Mouse (Mus musculus) hindbrain, embryonic 10.5 days (tissue): Measurements from ENCODE around the gene Kctd5. TPM values are rescaled to one million over a fixed set of nuclear protein-coding genes. Genes with fewer than 3 reads are reported as not detected.

Experiments used
- DNase-seq: peaks from one replicate; pipeline ENCODE4 v3.0.0-alpha.2; 2017; ENCODE audit warnings: low spot score
- H3K27ac ChIP-seq: fragments of 300-500 bp; sonication (generic); 2 replicates; pipeline ENCODE4 v1.5.1; 2016; ENCODE audit warnings: mild to moderate bottlenecking, moderate library complexity
- H3K27me3 ChIP-seq: fragments of 300-500 bp; sonication (generic); 2 replicates; pipeline ENCODE4 v1.6.1; 2016; ENCODE audit warnings: mild to moderate bottlenecking; ENCODE audit not compliant: poor library complexity, insufficient read depth, severe bottlenecking
- H3K36me3 ChIP-seq: fragments of 300-500 bp; sonication (generic); 2 replicates; pipeline ENCODE4 v1.6.1; 2016; ENCODE audit warnings: mild to moderate bottlenecking, moderate library complexity
- H3K4me1 ChIP-seq: fragments of 300-500 bp; sonication (generic); replicated peaks from 2 replicates; pipeline ENCODE4 v1.6.1; 2016; ENCODE audit warnings: mild to moderate bottlenecking
- H3K4me3 ChIP-seq: fragments of 300-500 bp; sonication (generic); 2 replicates; pipeline ENCODE4 v1.5.1; 2016; ENCODE audit warnings: mild to moderate bottlenecking, moderate library complexity
- H3K9me3 ChIP-seq: fragments of 300-500 bp; sonication (generic); 2 replicates; pipeline ENCODE4 v1.6.1; 2016; ENCODE audit warnings: mild to moderate bottlenecking, moderate library complexity
- WGBS: fragments of 180-500 bp; shearing (Covaris S2); methylation state at CpG from one replicate; pipeline ENCODE4 v1.1.7; 2016; 5-methylcytosine and 5-hydroxymethylcytosine counted together
- polyA plus RNA-seq: library from polyadenylated mRNA; unstranded; fragments of >200 nt; fragmentation: Nextera tagmentation; extraction: Ambion mirVana; gene quantifications from 2 replicates; pipeline ENCODE4 v1.2.1, GENCODE M21; 2016

Gene Kctd5
- polyA plus RNA-seq, 1 experiment from 2014 or later: 90.8 TPM

DNA sequence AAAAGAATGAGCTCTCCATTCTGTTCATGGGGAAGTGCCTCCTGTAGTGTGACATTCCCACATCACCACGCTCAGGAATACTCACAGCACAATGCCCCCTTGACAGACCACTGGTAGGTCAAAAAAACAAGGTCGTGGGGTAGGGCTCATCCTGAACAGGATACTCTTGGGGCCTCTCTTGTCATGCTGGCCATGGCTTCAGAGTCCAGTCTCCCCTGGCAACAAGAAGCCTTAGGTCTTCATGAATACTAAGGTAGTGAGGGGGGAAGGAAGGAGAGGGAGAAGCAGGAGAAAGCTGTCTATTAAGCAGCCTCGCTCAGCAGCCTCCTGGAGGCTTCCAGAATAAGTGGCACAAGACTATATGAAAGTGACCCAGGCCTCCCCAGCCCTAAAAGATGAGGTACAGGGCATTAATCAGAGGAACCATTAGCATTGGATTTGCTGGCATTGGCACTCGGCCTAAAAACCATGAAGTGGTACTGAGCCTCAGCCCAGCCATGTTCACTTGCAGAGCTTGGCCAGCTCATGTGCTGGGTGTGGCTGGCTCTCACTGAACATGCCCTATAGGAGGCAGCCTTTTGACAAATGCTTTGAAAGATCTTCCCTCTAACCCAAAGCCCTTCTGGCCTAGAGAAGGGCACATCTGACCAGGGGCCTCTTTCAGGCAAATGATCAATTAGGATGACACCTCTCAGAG is 10.7 kb downstream of the Kctd5 start:
- DNase-seq: no peak
- 78% methylated on average over 4 of the region's 4 CpGs for WGBS
- Histone ChIP-seq H3K4me3 (no peak overlapping the region), H3K27me3 (no peaks in the 10 kb centered on the region), H3K36me3 (peaks cover 85% of the 10 kb centered on the region), H3K9me3 (no peaks in the 10 kb centered on the region), H3K27ac (no peak overlapping the region), H3K4me1 (no peaks in the 10 kb centered on the region)

DNA sequence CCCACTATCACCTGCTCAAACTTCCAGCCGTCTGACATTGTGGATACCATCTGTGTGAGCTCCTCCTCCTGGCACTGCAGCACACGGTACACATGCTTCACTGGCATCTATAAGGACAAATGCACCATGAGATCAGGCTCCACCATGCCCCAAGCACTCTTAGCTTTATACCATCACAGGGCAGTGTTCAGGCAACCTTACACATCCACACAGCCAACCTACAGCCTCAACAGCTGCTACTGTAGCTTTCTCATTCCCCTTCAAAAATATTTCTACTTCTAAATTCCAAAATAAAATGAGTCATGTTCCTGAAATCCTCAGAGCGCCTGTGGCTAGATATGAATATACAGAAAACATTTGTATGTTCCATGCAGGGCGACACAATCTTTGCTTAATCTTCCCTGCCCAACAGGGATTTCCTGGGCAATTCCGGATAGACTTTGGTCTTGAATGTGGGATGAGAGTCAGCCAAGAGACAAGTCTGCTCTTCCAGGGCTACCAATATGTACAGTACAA is 15.5 kb downstream of the Kctd5 start:
- Histone ChIP-seq H3K4me1 (no peaks in the 10 kb centered on the region), H3K4me3 (no peak overlapping the region), H3K36me3 (peaks cover 93% of the 10 kb centered on the region), H3K27me3 (no peaks in the 10 kb centered on the region), H3K9me3 (no peaks in the 10 kb centered on the region), H3K27ac (no peak overlapping the region)
- 94% methylated on average over 5 of the region's 5 CpGs for WGBS
- DNase-seq: no peak

DNA sequence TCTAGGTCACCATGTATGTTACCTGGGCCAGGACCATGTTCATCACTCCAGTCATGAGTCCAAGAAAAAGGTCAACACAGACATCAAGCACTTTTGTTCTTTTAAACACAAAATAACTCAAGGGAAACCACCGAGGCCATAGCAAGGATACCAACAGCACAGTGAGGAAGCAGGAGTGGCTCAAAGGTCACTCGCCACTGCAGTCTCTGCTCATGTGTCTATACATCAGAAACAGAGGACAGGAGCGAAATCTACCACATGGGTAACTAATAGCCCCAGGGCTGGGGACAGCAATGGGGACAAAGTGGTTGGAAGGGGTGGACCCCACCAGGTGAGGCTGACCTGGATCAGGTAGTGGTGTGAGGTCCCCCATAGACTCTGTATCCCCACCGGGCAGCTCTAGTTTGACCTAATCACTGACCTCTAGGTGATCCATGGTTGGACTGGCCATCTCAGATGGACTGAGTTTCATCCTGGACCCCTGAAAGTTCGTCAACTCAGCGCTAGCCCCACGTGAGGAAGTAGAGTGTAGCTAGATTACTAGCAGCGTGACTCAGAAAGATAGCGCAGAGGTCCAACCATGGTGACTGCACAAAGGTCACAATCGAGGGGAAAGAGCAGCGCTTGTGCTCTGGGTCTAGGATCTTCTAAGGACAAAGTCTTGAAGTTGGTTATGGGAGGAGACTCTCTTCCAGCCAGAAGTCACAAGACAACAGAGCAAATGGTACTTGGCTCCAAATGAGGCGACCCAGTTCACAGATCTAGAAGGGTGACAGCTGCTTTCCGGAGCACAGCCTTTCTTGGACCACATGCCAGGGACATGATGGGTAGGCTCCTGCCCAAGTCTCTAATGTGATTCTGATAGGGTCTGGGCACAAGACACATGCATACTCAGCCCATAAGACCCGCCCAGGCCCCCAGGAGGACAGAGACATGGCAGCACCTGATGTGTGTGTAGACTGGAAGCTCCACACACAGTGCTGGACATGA is 16.4 kb downstream of the Kctd5 start:
- Histone ChIP-seq H3K9me3 (no peaks in the 10 kb centered on the region), H3K27me3 (no peaks in the 10 kb centered on the region), H3K27ac (no peak overlapping the region), H3K4me1 (no peaks in the 10 kb centered on the region), H3K4me3 (no peak overlapping the region), H3K36me3 (peaks cover 95% of the 10 kb centered on the region)
- 94% methylated on average over 14 of the region's 14 CpGs for WGBS
- DNase-seq: no peak

DNA sequence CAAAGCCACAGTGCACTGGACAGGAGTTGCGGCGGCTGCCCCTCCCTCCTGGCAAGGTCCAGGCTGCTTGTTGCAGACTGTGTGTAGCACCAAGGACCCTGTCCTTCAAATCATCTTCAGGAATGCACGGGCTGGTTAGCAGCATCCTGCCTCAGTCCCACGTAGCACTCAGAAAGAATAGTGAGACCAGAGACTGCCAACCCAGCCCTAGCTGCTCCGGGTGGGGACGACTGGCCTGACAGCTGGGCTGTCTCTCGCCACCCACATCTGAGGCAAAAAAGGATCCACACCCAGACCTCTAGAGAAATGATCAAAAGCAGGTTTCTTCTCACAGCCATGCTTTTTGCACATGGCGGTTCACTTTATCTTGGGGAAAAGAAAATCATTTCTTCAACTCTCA is 24.3 kb downstream of the Kctd5 start:
- Histone ChIP-seq H3K4me3 (no peak overlapping the region), H3K36me3 (peaks cover 77% of the 10 kb centered on the region), H3K4me1 (no peaks in the 10 kb centered on the region), H3K9me3 (no peaks in the 10 kb centered on the region), H3K27ac (no peak overlapping the region), H3K27me3 (no peaks in the 10 kb centered on the region)
- WGBS: 93% methylated on average over 8 of the region's 8 CpGs
- DNase-seq: no peak

DNA sequence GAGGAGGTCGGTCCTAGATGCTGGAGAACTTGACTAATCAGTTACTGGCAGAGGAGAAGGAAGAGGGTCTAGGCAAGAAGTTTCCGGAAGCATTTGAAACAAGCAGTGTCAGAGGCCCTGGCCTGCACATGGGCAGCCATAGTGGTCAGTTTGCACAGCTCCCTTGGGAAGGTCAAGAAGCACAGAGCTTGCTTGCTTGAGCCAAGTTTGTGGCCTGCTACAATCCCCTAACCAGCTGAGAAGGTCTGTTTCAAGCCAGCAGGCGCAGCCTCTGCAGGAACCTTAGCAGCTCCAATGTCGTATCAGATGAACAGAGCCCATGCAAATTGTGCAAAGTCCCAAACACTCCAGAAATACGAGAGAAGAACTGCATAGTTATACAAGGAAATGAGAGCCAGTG is 25.2 kb downstream of the Kctd5 start:
- H3K27ac ChIP-seq: no peak overlapping the region
- no peak for DNase-seq
- no peaks in the 10 kb centered on the region for H3K27me3 ChIP-seq
- no peaks in the 10 kb centered on the region for H3K4me1 ChIP-seq
- H3K36me3 ChIP-seq: peaks cover 67% of the 10 kb centered on the region
- H3K9me3 ChIP-seq: no peaks in the 10 kb centered on the region
- WGBS: 89% methylated on average over 5 of the region's 5 CpGs
- no peak overlapping the region for H3K4me3 ChIP-seq

DNA sequence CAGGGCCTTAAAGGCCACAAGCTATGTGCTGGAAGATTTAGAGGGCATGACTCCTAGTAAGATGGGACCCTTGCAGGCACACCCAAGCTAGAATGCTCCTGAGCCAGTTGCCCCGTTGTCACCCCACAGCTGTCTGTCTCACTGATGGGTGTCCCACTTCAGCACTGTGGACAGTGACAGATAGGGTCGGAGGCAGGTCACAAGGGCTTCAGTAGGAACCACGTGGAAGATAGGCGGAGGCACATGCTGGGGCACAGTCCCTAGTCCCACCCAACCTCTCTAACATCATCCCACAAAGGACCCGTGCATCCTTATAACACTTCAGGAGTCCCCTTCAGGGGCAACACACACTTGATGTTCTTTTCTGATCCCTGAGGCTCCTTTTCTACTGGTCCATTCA is 27.3 kb downstream of the Kctd5 start:
- DNase-seq: no peak
- no peaks in the 10 kb centered on the region for H3K27me3 ChIP-seq
- H3K4me3 ChIP-seq: no peak overlapping the region
- H3K4me1 ChIP-seq: no peaks in the 10 kb centered on the region
- no peaks in the 10 kb centered on the region for H3K9me3 ChIP-seq
- peaks cover 48% of the 10 kb centered on the region for H3K36me3 ChIP-seq
- no peak overlapping the region for H3K27ac ChIP-seq
- WGBS: 40% methylated on average over 5 of the region's 5 CpGs

DNA sequence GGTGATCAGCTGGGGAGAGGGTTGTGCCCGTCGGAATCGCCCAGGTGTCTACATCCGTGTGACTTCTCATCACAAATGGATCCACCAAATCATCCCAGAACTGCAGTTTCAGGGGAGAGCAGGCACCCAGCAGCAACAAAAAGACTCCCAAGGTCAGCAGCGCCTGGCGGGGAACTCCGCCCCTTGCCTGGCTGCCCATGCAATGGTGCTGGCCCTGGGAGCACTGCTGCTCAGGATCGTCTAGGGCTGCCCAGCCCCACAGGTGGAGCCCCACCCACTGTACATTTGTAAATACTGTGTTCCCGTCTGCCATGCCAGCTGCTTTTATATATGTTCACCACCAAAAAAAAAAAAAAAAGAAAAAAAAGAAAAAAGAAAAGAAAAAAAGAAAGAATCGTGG is 27.7 kb downstream of the Kctd5 start:
- no peaks in the 10 kb centered on the region for H3K9me3 ChIP-seq
- H3K27me3 ChIP-seq: no peaks in the 10 kb centered on the region
- 78% methylated on average over 10 of the region's 10 CpGs for WGBS
- no peak overlapping the region for H3K4me3 ChIP-seq
- no peak overlapping the region for H3K27ac ChIP-seq
- peaks cover 44% of the 10 kb centered on the region for H3K36me3 ChIP-seq
- DNase-seq: no peak
- no peaks in the 10 kb centered on the region for H3K4me1 ChIP-seq

DNA sequence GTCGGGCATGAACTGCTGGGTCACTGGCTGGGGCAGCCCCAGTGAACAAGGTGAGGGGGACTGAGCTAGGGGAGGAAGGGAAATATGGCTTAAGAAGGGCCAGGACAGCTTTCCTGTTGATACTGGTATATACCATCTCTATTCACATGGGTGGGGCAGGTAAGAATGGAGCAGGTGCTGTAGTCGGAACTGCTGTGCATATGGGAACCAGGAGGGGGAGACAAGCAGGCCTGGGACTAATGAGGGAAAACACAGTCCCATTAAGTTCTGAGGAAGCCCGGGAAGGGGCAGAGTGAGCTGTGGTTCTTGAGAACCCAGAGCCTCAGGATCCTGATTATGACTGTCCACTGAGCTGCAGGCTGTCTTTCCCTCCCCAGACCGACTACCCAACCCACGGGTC is 28.8 kb downstream of the Kctd5 start:
- Histone ChIP-seq H3K4me1 (no peaks in the 10 kb centered on the region), H3K27me3 (no peaks in the 10 kb centered on the region), H3K27ac (no peak overlapping the region), H3K36me3 (peaks cover 33% of the 10 kb centered on the region), H3K9me3 (no peaks in the 10 kb centered on the region), H3K4me3 (no peak overlapping the region)
- DNase-seq: no peak
- 74% methylated on average over 5 of the region's 5 CpGs for WGBS

DNA sequence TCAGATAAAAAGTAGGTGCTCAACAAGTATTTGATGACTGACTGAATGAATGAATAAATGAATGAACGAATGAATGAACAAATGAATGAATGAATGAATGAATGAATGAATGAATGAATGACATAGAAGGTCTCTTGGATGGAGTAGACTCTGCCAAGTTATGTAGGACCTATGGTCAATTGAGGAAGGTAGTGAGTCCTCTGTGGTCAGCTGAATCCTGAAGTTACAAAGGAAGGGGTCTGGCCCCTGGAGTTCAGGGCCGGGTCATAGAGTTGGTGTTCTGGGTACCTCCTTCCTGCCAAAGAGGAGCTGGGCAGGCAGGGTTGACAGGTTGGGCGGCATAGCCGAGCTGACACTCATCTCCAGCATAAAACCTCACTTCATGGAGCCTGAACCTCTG is 35.4 kb downstream of the Kctd5 start, which contains the start of gene Prss27:
TSS of gene Prss27 (plus strand) at position 301 of the 400 bp plus-strand sequence.
- 80% methylated on average over 4 of the region's 4 CpGs for WGBS

DNA sequence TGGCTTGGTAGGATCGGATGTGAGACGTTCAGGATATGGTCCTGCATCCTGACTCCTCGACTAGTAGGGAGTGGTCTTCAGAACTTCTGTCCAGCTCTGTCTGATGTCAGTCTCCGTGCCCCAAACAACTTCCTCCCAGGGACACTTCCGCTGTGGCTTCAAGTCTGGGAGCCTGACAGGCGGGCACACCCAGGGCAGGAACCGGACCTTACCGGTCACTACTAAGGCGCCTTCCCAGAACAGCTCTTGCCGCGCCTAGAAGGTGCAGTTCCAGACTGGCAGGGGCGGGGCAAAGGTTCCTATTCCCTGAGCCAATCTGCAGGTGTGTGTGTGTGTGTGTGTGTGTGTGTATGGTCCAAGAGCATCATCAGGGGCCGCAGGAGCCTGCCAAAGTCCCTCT is 35.9 kb downstream of the Kctd5 start:
- WGBS: 82% methylated on average over 13 of the region's 13 CpGs
- Histone ChIP-seq H3K4me1 (no peaks in the 10 kb centered on the region), H3K27me3 (no peaks in the 10 kb centered on the region), H3K9me3 (no peaks in the 10 kb centered on the region), H3K4me3 (no peak overlapping the region), H3K36me3 (no peaks in the 10 kb centered on the region), H3K27ac (no peak overlapping the region)
- no peak for DNase-seq

More for the DNA sequence above, 35.4 kb downstream of the Kctd5 start, which contains the start of gene Prss27:
- DNase-seq: no peak
- H3K36me3 ChIP-seq: no peaks in the 10 kb centered on the region
- H3K4me1 ChIP-seq: no peaks in the 10 kb centered on the region
- no peak within 1 kb of the TSS for H3K27ac ChIP-seq
- no peak within 1 kb of the TSS for H3K4me3 ChIP-seq
- H3K9me3 ChIP-seq: no peaks in the 10 kb centered on the region
- H3K27me3 ChIP-seq: no peaks in the 10 kb centered on the region

DNA sequence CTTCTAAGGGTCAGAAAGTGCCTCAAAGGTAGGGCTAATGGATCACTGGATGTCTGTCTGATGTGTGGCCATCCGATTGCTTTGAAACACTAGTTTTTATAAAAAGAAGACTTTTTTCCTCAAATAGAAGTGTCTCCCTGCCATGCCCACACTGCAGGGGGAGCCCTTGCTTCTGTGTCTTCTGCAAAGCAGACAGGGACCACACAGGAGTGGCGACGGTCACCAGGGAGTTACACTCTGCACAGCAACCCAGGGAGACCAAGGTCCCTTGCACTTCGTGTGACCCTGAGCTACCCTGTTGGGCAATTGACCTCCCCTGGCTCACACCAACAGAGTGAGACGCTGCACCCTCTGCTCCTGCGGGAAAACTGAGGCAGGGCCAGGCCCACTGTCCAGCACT is 36.3 kb downstream of the Kctd5 start:
- H3K36me3 ChIP-seq: no peaks in the 10 kb centered on the region
- DNase-seq: no peak

DNA sequence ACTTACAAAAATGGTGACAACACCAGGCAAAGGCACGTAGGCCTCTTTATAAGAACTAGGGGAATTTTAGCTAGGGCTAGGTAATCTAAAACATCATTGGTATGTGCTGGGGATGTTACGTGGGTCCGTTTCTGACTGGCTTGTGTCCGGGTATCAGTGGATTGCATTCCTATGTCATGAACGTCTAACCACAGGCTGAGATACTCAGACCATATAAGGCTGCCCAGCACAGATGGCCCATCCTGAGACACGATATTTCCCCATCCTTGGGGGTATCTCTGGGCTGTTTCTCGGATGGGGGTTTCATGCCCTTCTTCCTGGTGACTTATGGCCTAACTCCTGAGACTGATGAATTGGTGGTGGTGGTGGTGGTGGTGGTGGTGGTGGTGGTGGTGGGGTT is 38.2 kb downstream of the Kctd5 start:
- 83% methylated on average over 7 of the region's 7 CpGs for WGBS
- no peak overlapping the region for H3K4me3 ChIP-seq
- no peak for DNase-seq
- H3K27me3 ChIP-seq: no peaks in the 10 kb centered on the region
- H3K9me3 ChIP-seq: no peaks in the 10 kb centered on the region
- H3K4me1 ChIP-seq: no peaks in the 10 kb centered on the region
- H3K36me3 ChIP-seq: no peaks in the 10 kb centered on the region
- H3K27ac ChIP-seq: no peak overlapping the region

More for the DNA sequence above, 36.3 kb downstream of the Kctd5 start:
- WGBS: 79% methylated on average over 6 of the region's 6 CpGs
- Histone ChIP-seq H3K4me3 (no peak overlapping the region), H3K27ac (no peak overlapping the region), H3K9me3 (no peaks in the 10 kb centered on the region), H3K27me3 (no peaks in the 10 kb centered on the region), H3K4me1 (no peaks in the 10 kb centered on the region)

DNA sequence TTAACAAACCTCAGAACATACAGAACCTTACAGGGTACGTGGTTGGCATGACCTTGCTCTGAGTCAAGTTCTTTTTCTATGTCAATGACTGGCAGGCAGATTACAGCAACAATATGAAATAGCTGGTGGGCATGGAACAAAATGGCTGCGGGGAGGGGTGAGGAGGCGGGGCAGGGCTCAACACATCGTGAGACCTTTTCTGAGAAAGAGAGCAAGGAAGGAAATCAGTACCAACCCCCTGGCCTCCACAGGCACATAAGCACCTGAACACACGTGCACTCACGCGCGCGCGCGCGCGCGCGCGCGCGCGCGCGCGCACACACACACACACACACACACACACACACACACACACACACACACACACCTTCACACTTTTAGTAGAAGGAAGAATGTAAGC is 42.7 kb downstream of the Kctd5 start:
- Histone ChIP-seq H3K4me1 (no peaks in the 10 kb centered on the region), H3K4me3 (no peak overlapping the region), H3K27me3 (no peaks in the 10 kb centered on the region), H3K9me3 (no peaks in the 10 kb centered on the region), H3K36me3 (no peaks in the 10 kb centered on the region), H3K27ac (no peak overlapping the region)
- no peak for DNase-seq
- WGBS: 87% methylated on average over 17 of the region's 22 CpGs
